Mouse (Mus musculus) left cerebral cortex, adult 2 months (tissue): Measurements from ENCODE around the gene Klhl18. TPM values are rescaled to one million over a fixed set of nuclear protein-coding genes. Genes with fewer than 3 reads are reported as not detected.

ENCODE experiments used
- DNase-seq, 2 experiments: peaks; one replicate each; pipeline ENCODE4 v3.0.0; 2021 to 2022; ENCODE audit warnings: low spot score in 2 of 2, mixed read lengths in 1 of 2; ENCODE audit errors: extremely low spot score in 1 of 2
- H3K27ac ChIP-seq: fragments of 200-600 bp; 2 replicates; pipeline ENCODE4 v1.8.1; 2022
- H3K4me3 ChIP-seq: fragments of 200-600 bp; 2 replicates; pipeline ENCODE4 v1.8.1; 2022
- CTCF ChIP-seq: fragments of 200-600 bp; IDR thresholded peaks from 2 replicates; pipeline ENCODE4 v1.8.1; 2022; ENCODE audit warnings: antibody characterized with exemption, mild to moderate bottlenecking, moderate library complexity
- intact Hi-C: fragments of 180-260 bp; cut with DNase I; formaldehyde crosslinking; loops from one replicate; pipeline ENCODE4 v1.15.1; 2025
- total RNA-seq, 2 experiments: library from RNA; stranded (reverse); gene quantifications; 2 replicates each; pipeline ENCODE4 v1.2.3; 2021

Gene Klhl18
- total RNA-seq, 2 experiments from 2014 or later: 27.4 to 28.3 TPM

DNA sequence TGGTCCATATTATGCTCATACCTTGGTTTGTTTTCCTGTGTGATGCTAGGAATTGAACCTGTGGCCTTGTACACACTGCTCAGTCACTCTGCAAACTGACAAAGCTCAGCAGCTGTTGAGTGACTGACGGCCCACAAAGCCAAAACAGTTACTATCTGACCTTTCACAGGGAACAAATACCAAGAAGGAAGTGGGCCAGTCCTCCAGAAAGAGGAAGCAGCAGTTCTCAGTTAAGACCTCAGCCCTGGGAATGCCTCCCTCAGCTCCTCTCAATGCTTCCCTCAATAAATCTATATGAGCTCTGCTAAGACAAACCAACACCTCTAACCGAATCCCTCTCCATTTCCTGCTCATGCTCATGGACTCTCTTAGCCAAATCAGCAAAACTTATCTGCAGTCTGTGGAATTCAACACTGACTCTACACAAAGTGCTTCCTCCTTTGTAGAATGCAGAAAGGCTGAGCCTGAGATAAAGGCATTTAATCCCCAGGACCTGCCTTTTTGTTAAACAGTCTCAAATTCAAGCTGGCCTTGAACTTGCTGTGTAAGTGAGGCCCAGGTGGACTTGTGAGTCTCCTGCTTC, 17.3 kb downstream of the Klhl18 start:
- intact Hi-C loops: no loop called here

GRCm38 (mm10) chr9:110457926-110458325, 18.6 kb downstream of the Klhl18 start:
- H3K4me3 ChIP-seq: no peak overlapping the region
- H3K27ac ChIP-seq: no peak overlapping the region
- no peak for DNase-seq
- no peak for TF ChIP-seq CTCF
- intact Hi-C loops: no loop called here

More for the DNA sequence above, 17.3 kb downstream of the Klhl18 start:
- Histone ChIP-seq H3K27ac (no peak overlapping the region), H3K4me3 (no peak overlapping the region)
- TF ChIP-seq CTCF: no peak
- DNase-seq: no peak

DNA sequence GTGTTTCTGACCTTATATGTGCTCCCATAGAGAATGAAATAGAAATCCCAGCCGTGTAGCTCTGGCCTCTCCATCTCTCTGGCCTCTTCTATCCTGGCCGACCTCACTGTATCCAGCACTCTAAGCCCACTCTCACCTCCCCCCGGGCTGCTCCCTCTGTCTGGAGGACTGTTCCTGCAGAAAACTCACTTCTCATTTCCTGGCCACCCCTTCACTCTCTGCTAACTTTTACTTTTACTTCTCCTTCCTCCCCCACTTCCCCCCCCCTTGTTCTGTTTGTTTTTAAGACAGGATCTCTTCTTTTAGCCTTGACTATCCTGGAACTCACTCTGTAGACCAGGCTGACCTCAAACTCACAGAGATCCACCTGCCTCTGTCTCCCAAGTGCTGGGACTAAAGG, 24.0 kb downstream of the Klhl18 start:
- H3K4me3 ChIP-seq: no peak overlapping the region
- DNase-seq: no peak
- H3K27ac ChIP-seq: no peak overlapping the region
- no peak for TF ChIP-seq CTCF
- intact Hi-C loops: no loop called here

DNA sequence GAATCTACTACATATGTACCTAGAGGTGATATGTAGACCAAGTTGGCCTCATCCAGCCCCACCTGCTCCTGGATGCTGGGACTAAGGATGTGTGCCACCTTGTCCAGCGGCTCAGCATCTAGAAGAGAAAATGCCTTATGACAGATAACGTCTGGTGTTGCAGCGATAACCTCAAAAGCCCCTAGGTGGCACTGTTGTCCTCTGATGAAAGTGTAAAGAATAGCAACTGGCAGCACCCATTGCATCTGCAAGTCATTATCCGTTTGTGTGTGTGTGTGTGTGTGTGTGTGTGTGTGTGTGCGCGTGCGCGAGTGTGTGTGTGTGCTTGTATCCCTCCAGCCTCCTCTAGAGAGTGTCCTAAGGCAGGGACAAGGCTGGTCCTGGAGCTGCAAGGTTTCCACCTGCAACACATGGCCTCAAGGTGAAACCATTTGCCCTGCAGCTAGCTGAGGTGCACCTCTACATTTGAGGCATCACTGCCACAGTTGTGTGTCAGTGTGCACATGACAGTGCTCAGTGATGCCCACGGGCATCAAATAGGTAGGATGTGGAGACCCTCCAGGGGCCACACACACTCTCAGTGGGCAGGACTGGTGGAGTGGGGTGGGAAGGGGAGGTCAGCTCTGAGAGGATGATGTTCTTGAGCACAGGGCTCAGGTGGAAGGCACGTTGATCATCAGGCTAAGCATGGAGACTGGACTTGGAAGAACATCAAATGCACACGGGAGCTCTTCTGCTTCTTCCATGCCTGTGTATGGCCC, 27.5 kb downstream of the Klhl18 start:
- no peak overlapping the region for H3K4me3 ChIP-seq
- DNase-seq: peak; percentile 75
- TF ChIP-seq CTCF: peak; percentile 69
- intact Hi-C loops: loop anchor here (5.0 kb wide), 2 partner anchors 178 to 258 kb away; no protein-coding TSS in a partner anchor
- no peak overlapping the region for H3K27ac ChIP-seq

DNA sequence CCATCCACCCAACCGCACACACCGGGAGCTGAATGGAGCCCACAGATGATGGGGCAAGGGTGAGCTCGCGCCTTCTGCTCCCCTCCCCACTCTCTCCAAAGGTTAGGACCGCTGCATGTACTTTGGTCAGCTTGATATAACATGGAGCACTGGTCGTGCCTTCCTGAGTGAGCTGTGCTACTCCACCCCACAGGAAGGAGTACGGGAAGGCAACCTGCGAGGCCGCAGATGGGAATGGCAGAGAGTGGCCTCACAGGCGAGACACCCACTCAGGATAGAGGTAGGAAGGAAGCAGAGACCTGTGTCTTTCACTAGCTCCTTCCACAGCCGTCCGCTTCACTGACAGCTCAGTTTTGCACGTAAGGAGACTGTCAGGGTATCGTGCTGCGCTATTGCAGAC, 28.1 kb downstream of the Klhl18 start:
- DNase-seq: no peak
- H3K27ac ChIP-seq: no peak overlapping the region
- intact Hi-C loops: loop anchor here (5.0 kb wide), 2 partner anchors 179 to 259 kb away; no protein-coding TSS in a partner anchor
- no peak overlapping the region for H3K4me3 ChIP-seq
- TF ChIP-seq CTCF: no peak

DNA sequence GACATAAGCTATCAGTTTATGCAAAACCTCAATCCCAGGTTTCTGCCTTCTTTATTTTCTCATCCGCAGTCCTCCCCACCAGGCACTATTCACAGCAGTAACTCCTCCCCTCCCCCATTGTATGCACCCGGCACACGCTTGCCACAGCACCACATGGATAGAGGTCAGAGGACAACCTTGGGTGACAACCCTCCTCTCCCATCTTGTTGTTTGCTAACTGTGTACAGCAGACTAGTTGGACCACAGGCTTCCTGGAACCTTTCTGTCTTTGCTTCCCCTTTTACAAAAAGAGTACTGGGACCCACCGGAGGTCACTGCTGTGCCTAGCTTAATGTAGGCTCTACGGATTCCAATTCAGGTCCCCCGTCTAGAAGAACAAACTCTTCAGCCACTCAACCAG, 35.9 kb downstream of the Klhl18 start:
- Histone ChIP-seq H3K4me3 (no peak overlapping the region), H3K27ac (no peak overlapping the region)
- no peak for DNase-seq
- intact Hi-C loops: no loop called here
- no peak for TF ChIP-seq CTCF

- intact Hi-C loops: no loop called here
- peak; percentile 3 for TF ChIP-seq CTCF
Observed at GRCm38 (mm10) chr9:110440049-110440448, 36.4 kb downstream of the Klhl18 start.

GRCm38 (mm10) chr9:110436041-110436440, 40.5 kb downstream of the Klhl18 start:
- intact Hi-C loops: no loop called here
- no peak overlapping the region for H3K4me3 ChIP-seq
- TF ChIP-seq CTCF: no peak
- DNase-seq: no peak
- H3K27ac ChIP-seq: no peak overlapping the region

More at GRCm38 (mm10) chr9:110440049-110440448, 36.4 kb downstream of the Klhl18 start:
- Histone ChIP-seq H3K4me3 (no peak overlapping the region), H3K27ac (no peak overlapping the region)
- DNase-seq: no peak

DNA sequence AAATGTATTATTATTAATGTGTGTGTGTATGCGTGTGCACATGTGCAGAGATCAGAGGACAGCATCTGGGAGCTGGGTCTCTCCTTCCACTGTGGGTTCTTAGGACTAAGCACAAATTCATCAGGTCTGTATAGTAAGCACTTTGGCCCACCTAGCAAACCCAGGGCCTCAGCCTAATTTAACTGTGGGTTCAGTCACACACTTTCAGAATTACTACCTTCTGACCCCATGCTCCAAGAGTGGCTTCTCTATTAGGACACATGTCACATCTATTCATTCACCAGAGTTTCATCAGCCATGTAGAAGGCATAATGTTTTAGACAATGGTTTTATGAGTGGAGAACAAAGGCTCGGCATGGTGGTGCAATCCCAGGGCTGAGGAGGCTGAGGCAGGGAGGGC, 43.4 kb downstream of the Klhl18 start:
- H3K27ac ChIP-seq: no peak overlapping the region
- intact Hi-C loops: no loop called here

DNA sequence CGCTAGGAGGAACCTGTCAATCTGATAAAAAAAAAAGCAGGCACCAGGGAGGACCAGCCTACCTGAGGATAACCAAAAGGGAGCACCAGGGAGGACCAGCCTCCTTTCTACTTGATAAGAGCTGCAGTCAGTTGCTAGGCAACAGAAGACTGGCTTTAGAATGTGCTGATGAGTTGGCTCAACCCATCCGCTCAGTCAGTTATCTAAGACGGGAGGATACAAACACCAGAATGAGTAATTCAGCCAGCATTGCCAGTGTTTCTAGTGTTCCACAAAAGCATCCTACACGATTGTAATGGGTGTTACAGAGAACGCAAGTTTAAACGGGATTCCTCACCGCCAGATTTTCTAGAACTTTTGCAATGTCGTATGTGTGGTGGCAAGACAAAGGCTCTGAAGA, 45.3 kb downstream of the Klhl18 start:
- Histone ChIP-seq H3K4me3 (no peak overlapping the region), H3K27ac (no peak overlapping the region; the same call in 1 of the 2 replicates)
- DNase-seq: peak; percentile 26 to 41
- intact Hi-C loops: no loop called here
- TF ChIP-seq CTCF: no peak

More for the DNA sequence above, 43.4 kb downstream of the Klhl18 start:
- no peak for DNase-seq
- no peak overlapping the region for H3K4me3 ChIP-seq
- TF ChIP-seq CTCF: no peak

- DNase-seq: no peak
- intact Hi-C loops: no loop called here
- Histone ChIP-seq H3K27ac (no peak within 1 kb of the TSS), H3K4me3 (no peak within 1 kb of the TSS)
- no peak for TF ChIP-seq CTCF
Observed at GRCm38 (mm10) chr9:110419511-110420112, 56.9 kb downstream of the Klhl18 start, which contains the start of gene Ngp. Gene Ngp (plus strand): TSS chr9:110419747.

- no peak for DNase-seq
- Histone ChIP-seq H3K27ac (no peak overlapping the region), H3K4me3 (no peak overlapping the region)
- intact Hi-C loops: loop anchor here (5.0 kb wide), 1 partner anchor 459 kb away; no protein-coding TSS in a partner anchor
- peak; percentile 48 for TF ChIP-seq CTCF
Observed at GRCm38 (mm10) chr9:110413785-110414184, 62.7 kb downstream of the Klhl18 start.
